14 mouse cellular contexts compared by ENCODE assay signal in the genomic region with DNA sequence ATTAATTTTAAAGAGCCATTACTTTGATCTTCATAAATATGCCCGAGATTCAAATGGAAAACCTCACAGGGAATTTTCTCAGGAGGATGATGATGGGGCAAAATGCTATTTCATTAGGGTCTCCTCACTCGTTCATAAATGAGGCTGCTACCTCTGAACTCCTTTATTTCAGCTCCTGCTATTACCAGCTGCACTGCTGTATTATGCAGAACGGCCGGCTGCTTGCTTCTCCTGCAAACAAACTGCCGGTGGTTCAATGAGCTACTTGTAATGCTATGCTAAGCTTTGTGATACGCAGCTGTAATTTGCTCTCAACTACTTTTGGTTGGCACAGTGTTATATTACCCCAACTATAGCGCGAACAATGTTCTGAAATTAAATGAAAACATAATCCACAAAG.
DNase-seq lines count a peak whose midpoint lies in the region; ATAC-seq and TF ChIP-seq lines count a peak whose summit lies in the region.
"Had no signal": no experiment of that assay in that cellular context is flagged by ENCODE, and none has a peak within 500 bp of the region (broad histone marks: within the 10 kb centered on the region; RNA-seq: fewer than 3 reads in every experiment).

No protein-coding gene starts in this region.

- H3K4me3 ChIP-seq in neural tube, embryonic 11.5 days (ENCODE audit: low read depth, low read length) = no peak overlapping the region
- no peak overlapping the region for H3K4me3 ChIP-seq in forebrain, embryonic 12.5 days (replicated peaks)
- no peak overlapping the region for H3K4me3 ChIP-seq in hindbrain, postnatal 0 days (ENCODE audit: low read length)
- H3K4me3 ChIP-seq in heart, embryonic 12.5 days = no peak overlapping the region
- H3K4me3 ChIP-seq: heart, embryonic 13.5 days; limb, embryonic 13.5 days had no signal

- no peaks in the 10 kb centered on the region for H3K27me3 ChIP-seq in neural tube, embryonic 11.5 days (ENCODE audit: control insufficient read depth, insufficient read depth, low read length)
- H3K27me3 ChIP-seq in forebrain, embryonic 12.5 days = peaks cover 4% of the 10 kb centered on the region; the same call in 1 of the 2 replicates
- no peaks in the 10 kb centered on the region for H3K27me3 ChIP-seq in hindbrain, postnatal 0 days (ENCODE audit: insufficient read depth, low read length)
- no peaks in the 10 kb centered on the region for H3K27me3 ChIP-seq in heart, embryonic 12.5 days (replicated peaks)
- H3K27me3 ChIP-seq: heart, embryonic 13.5 days; limb, embryonic 13.5 days had no signal

- H3K4me2 ChIP-seq in neural tube, embryonic 11.5 days (ENCODE audit: low read depth) = no peak overlapping the region
- peak overlapping the region; percentile 26 for H3K4me2 ChIP-seq in forebrain, embryonic 12.5 days
- 0 out of 2 replicates have a peak overlapping the region, but pooled peaks have one; percentile 3 for H3K4me2 ChIP-seq in hindbrain, postnatal 0 days (ENCODE audit: low read depth, low read length)
- H3K4me2 ChIP-seq in heart, embryonic 12.5 days = no peak overlapping the region
- H3K4me2 ChIP-seq: heart, embryonic 13.5 days; limb, embryonic 13.5 days had no signal

- 50% methylated on average over 8 of the region's 8 CpGs for WGBS in neural tube, embryonic 11.5 days
- WGBS in forebrain, embryonic 12.5 days = 13% methylated on average over 8 of the region's 8 CpGs
- WGBS in hindbrain, postnatal 0 days = 40% methylated on average over 8 of the region's 8 CpGs
- WGBS in heart, embryonic 12.5 days = 76% methylated on average over 8 of the region's 8 CpGs

- no peaks in the 10 kb centered on the region for H3K36me3 ChIP-seq in neural tube, embryonic 11.5 days (ENCODE audit: control insufficient read depth, insufficient read depth, low read length)
- H3K36me3 ChIP-seq in forebrain, embryonic 12.5 days (replicated peaks) = no peaks in the 10 kb centered on the region
- no peaks in the 10 kb centered on the region for H3K36me3 ChIP-seq in hindbrain, postnatal 0 days (ENCODE audit: insufficient read depth, low read length)
- H3K36me3 ChIP-seq in heart, embryonic 12.5 days = no peaks in the 10 kb centered on the region
- H3K36me3 ChIP-seq: heart, embryonic 13.5 days; limb, embryonic 13.5 days had no signal

- ATAC-seq in neural tube, embryonic 11.5 days (ENCODE audit: insufficient read depth, low FRiP score, low TSS enrichment) = peak; percentile 53; the same call in 1 of the 2 replicates
- peak; percentile 88 for ATAC-seq in forebrain, embryonic 12.5 days (ENCODE audit: low FRiP score)
- ATAC-seq in hindbrain, postnatal 0 days = no peak
- no peak for ATAC-seq in megakaryocyte-erythroid progenitor cell, adult 5-6 weeks (replicated peaks; ENCODE audit: low FRiP score, low TSS enrichment, poor library complexity, severe bottlenecking)
- ATAC-seq in heart, embryonic 12.5 days (ENCODE audit: insufficient number of reproducible peaks, low FRiP score) = no peak

- no peak overlapping the region for H3K27ac ChIP-seq in neural tube, embryonic 11.5 days (ENCODE audit: low read depth, low read length)
- H3K27ac ChIP-seq in forebrain, embryonic 12.5 days = peak overlapping the region; percentile 70
- no peak overlapping the region for H3K27ac ChIP-seq in hindbrain, postnatal 0 days
- no peak overlapping the region for H3K27ac ChIP-seq in heart, embryonic 12.5 days (ENCODE audit: poor library complexity, severe bottlenecking)
- H3K27ac ChIP-seq: heart, embryonic 13.5 days; limb, embryonic 13.5 days had no signal

- TF ChIP-seq CTCF in hindbrain, postnatal 0 days (IDR thresholded peaks at IDR 0.05; ENCODE audit: low read depth) = no peak

- no peak for DNase-seq in neural tube, embryonic 11.5 days (ENCODE audit: low spot score)
- no peak for DNase-seq in neural tube, embryonic 10.5 days (ENCODE audit: extremely low spot score, low spot score)
- peak; percentile 20 for DNase-seq in hindbrain, postnatal 0 days (ENCODE audit: low spot score)
- no peak for DNase-seq in cerebellum, adult 11-12 months
- DNase-seq: cerebellum, adult 9-10 months; kidney, postnatal 14 days; lung, adult 18-20 months; right cerebral cortex, postnatal 14 days; thymus, postnatal 25 days had no signal

- no peaks in the 10 kb centered on the region for H3K4me1 ChIP-seq in neural tube, embryonic 11.5 days (ENCODE audit: control insufficient read depth, insufficient read depth, low read length)
- H3K4me1 ChIP-seq in forebrain, embryonic 12.5 days = peaks cover 20% of the 10 kb centered on the region
- H3K4me1 ChIP-seq in hindbrain, postnatal 0 days (ENCODE audit: insufficient read depth, low read length) = no peaks in the 10 kb centered on the region
- no peaks in the 10 kb centered on the region for H3K4me1 ChIP-seq in heart, embryonic 12.5 days (replicated peaks)
- H3K4me1 ChIP-seq: heart, embryonic 13.5 days; limb, embryonic 13.5 days had no signal

- no peaks in the 10 kb centered on the region for H3K9me3 ChIP-seq in neural tube, embryonic 11.5 days (ENCODE audit: control insufficient read depth, low read length)
- H3K9me3 ChIP-seq in forebrain, embryonic 12.5 days = no peaks in the 10 kb centered on the region
- H3K9me3 ChIP-seq in hindbrain, postnatal 0 days (ENCODE audit: low read length) = no peaks in the 10 kb centered on the region
- H3K9me3 ChIP-seq in heart, embryonic 12.5 days (replicated peaks) = no peaks in the 10 kb centered on the region
- H3K9me3 ChIP-seq: heart, embryonic 13.5 days; limb, embryonic 13.5 days had no signal

- no peak overlapping the region for H3K9ac ChIP-seq in neural tube, embryonic 11.5 days (ENCODE audit: low read length)
- H3K9ac ChIP-seq in forebrain, embryonic 12.5 days = no peak overlapping the region
- H3K9ac ChIP-seq in hindbrain, postnatal 0 days (replicated peaks; ENCODE audit: low read length) = no peak overlapping the region
- H3K9ac ChIP-seq in heart, embryonic 12.5 days = no peak overlapping the region
- H3K9ac ChIP-seq: heart, embryonic 13.5 days; limb, embryonic 13.5 days had no signal

Comparison
In these comparisons a context has a peak if more than half of its experiments do, and no peak if none do; other contexts are left out.
1. ATAC-seq: peak in neural tube, embryonic 11.5 days (single experiment) and forebrain, embryonic 12.5 days (single experiment); none in hindbrain, postnatal 0 days (single experiment), megakaryocyte-erythroid progenitor cell, adult 5-6 weeks (single experiment) and heart, embryonic 12.5 days (single experiment).
2. H3K4me2 ChIP-seq: peak in forebrain, embryonic 12.5 days (single experiment) and hindbrain, postnatal 0 days (single experiment); none in neural tube, embryonic 11.5 days (single experiment) and heart, embryonic 12.5 days (single experiment).